Mouse (Mus musculus) frontal cortex, adult (tissue): ENCODE results near the gene Gnaz.

Source experiments
- ATAC-seq: cut with Nextera tagmentation; 2 replicates; pipeline ENCODE4 v1.9.2; 2017; ENCODE audit warnings: mild to moderate bottlenecking, moderate library complexity, mixed read lengths; ENCODE audit not compliant: low TSS enrichment

Gnaz gene

GRCm38 (mm10) chr10:74966850-74967451 is at the start of gene Gnaz:
Gnaz (plus strand) TSS chr10:74967177.
- ATAC-seq: peak; percentile 93

- no peak for ATAC-seq
These were observed 47.7 kb upstream of the Gnaz start for GRCm38 (mm10) chr10:74919277-74919676.

DNA sequence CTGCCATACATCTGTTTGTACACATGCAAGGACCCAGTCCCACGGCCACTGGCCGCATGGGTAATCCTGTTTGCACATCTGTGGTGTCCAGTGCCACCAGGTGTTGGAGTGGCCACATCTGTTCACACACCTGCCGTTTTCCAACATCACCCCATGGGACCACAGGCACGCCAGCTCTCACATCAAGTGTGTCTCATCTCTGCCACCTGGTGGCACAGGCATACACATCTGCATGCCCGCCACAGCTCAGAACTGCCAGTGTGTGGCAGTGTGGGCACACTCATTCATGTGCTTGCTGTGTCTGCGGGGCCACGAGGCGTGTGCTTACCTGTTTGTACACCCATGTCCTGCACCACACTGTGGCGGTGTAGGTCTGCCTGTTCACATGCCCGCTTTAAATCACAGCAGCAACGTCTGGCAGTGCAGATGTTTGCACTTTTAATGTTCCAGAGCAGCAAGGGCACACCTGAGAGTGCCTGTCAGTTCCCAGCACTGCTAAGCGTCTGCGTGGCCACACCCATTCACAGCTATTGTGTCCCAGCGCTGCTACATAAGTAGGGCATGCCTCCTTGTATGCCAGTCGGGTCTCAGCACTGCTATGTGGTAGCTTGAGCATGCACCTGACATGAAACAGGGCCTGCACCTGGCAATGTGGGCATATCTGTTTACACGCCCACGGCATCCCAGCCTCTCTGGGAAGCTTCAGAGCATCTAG is 46.0 kb upstream of the Gnaz start:
- peak; percentile 69 for ATAC-seq

GRCm38 (mm10) chr10:74921614-74922013 is 45.4 kb upstream of the Gnaz start:
- no peak for ATAC-seq

GRCm38 (mm10) chr10:74922763-74923162 is 44.2 kb upstream of the Gnaz start:
- peak; percentile 78 for ATAC-seq

DNA sequence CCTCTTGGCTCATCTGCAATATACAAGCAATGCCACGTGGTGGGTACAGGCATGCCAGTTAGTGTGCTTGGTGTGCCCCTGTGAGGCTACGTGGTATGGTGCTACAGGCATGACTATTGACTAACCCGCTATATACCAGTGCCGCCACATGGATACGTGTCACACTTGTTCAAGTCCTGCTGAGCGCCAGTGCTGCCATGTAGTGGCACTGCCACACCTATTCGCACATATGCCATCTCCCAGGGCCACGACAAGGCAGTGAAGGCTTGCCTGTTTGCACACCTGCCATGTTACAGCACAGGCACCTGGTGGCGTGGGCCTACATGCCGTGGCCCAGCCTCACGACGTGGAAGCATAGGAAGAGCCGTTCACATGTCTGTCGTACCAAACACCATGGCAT is 42.7 kb upstream of the Gnaz start:
- no peak for ATAC-seq

DNA sequence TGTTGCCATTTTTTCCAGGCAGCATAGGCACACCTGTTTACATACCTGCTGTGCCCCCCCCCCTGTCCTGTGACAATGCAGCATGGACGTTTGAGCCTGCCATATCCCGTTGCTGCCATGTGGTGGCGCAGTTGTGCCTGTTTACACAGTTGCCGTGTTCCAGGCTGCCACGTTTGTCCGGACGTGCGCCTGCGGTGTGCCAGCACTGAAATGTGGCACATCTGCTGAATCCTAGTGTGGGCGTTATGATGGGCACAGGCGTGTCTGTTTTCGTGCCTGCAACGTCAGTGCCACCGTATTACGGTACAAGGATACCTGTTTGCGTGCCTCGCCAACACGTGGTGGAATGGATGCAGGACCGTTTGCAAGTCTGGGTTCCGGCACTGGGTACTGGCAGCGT is 41.7 kb upstream of the Gnaz start:
- ATAC-seq: peak; percentile 42

DNA sequence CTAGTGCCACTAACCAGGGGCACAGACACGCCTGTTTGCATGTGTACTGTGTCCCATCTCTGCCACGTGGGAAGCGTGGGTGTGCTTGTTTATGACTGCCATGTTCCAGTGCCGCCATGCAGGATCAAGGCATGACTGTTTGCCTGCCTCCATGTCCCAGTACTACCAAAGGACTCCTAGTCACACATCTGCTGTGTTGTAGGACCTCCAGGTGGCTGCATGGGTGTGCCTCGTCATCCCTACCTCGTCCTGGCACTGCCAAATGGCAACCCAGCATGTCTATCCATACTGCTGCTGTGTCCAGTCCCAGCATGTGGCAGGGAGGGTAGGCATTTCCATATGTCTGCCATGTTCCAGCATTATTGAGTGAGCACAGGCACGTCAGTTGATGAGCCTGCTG is 38.7 kb upstream of the Gnaz start:
- no peak for ATAC-seq

DNA sequence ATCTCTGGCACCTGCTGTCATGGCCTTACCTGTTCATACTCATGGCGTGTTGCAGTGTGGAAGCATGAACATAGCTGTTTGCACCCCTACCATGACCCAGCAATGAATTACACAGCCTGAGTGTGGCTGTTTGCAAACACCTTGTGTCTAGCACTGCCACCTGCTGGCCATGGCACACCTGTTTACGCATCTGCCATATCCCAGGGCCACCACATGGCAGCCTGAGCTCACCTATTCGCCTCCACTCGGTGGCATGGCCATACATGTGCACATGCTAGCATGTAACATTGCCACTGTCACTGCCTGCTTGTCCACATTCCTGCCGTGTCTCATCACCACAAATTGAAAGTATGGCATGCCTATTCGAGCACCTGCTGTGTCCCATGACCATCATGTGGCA is 37.4 kb upstream of the Gnaz start:
- no peak for ATAC-seq

- no peak for ATAC-seq
These were observed 36.4 kb upstream of the Gnaz start for GRCm38 (mm10) chr10:74930541-74930940.

DNA sequence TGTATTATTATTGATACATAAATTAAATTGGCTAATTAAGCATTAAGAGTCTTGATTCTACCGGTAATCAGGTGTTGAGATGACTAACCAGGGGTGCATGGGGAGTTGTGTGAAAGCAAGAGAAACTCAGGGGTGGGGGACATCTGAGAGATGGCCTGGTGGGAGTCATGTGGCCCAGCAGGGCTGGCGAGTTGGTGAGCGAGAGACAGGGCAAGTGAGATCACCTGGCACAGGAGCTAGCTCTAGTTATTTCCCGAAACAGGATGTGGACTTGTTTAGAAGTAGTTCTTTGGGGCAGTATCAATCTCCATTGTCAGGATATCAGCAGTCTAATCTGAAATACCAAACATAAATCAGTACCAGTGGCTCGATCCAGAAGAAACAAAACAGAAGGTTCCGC is 35.3 kb upstream of the Gnaz start:
- ATAC-seq: no peak

GRCm38 (mm10) chr10:74932487-74932886 is 34.5 kb upstream of the Gnaz start:
- no peak for ATAC-seq

- no peak for ATAC-seq
These were observed 33.3 kb upstream of the Gnaz start for GRCm38 (mm10) chr10:74933548-74934190.

DNA sequence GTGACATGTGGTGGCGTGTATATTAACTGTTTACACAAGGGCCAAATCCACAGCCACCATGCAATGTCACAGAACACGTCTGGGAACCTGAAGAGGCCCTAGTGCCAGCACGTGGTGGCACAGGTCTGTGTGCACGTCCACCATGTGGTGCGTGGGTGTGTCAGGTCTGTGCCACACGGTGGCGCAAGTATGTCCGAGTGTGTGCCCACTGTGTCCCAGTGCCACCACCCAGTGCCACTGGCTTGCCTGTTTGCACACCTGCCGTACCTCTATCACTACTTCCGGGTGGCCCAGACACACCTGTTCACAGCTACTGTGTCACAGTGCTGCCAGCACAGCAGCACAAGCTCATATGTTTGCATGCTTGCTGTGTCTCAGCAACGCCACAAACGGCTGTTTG is 32.5 kb upstream of the Gnaz start:
- ATAC-seq: no peak

- ATAC-seq: peak; percentile 35; the same call in 1 of the 2 replicates
These were observed 32.0 kb upstream of the Gnaz start for GRCm38 (mm10) chr10:74935016-74935415.

- peak; percentile 86 for ATAC-seq
These were observed 29.8 kb upstream of the Gnaz start for GRCm38 (mm10) chr10:74937003-74937790.

- no peak for ATAC-seq
These were observed 28.6 kb upstream of the Gnaz start for GRCm38 (mm10) chr10:74938410-74938809.

GRCm38 (mm10) chr10:74939300-74939699 is 27.7 kb upstream of the Gnaz start:
- no peak for ATAC-seq

- ATAC-seq: no peak
These were observed 26.2 kb upstream of the Gnaz start for GRCm38 (mm10) chr10:74940795-74941194.

GRCm38 (mm10) chr10:74952830-74953443 is 14.0 kb upstream of the Gnaz start:
- peak; percentile 93 for ATAC-seq

- no peak for ATAC-seq
These were observed 2.6 kb upstream of the Gnaz start for GRCm38 (mm10) chr10:74964380-74964779.
